Mouse (Mus musculus) liver, embryonic 15.5 days (tissue): Measurements from ENCODE around the gene Vegfc. TPM values are rescaled to one million over a fixed set of nuclear protein-coding genes. Genes with fewer than 3 reads are reported as not detected.
A peak's percentile ranks its signal among the peaks of the same experiment; 100 is the strongest.

Source experiments
- ATAC-seq: fragments of 200-750 bp; cut with Nextera tagmentation; 2 replicates; pipeline ENCODE4 v1.8.0; 2017; ENCODE audit warnings: moderate number of reproducible peaks, mild to moderate bottlenecking, moderate library complexity; ENCODE audit not compliant: insufficient read depth
- H3K27ac ChIP-seq: fragments of 300-500 bp; sonication (generic); replicated peaks from 2 replicates; pipeline ENCODE4 v1.5.1; 2015; ENCODE audit warnings: mild to moderate bottlenecking, inconsistent platforms
- H3K27me3 ChIP-seq: fragments of 300-500 bp; sonication (generic); 2 replicates; pipeline ENCODE4 v1.6.1; 2015; ENCODE audit warnings: mild to moderate bottlenecking, inconsistent platforms
- H3K36me3 ChIP-seq: fragments of 300-500 bp; sonication (generic); replicated peaks from 2 replicates; pipeline ENCODE4 v1.6.1; 2015; ENCODE audit warnings: moderate library complexity, mild to moderate bottlenecking, inconsistent platforms
- H3K4me1 ChIP-seq: fragments of 300-500 bp; sonication (generic); replicated peaks from 2 replicates; pipeline ENCODE4 v1.6.1; 2015; ENCODE audit warnings: inconsistent platforms
- H3K4me2 ChIP-seq: fragments of 300-500 bp; sonication (generic); 2 replicates; pipeline ENCODE4 v1.6.1; 2015; ENCODE audit warnings: moderate library complexity, mild to moderate bottlenecking, inconsistent platforms
- H3K4me3 ChIP-seq: fragments of 300-500 bp; sonication (generic); replicated peaks from 2 replicates; pipeline ENCODE4 v1.5.1; 2015; ENCODE audit warnings: mild to moderate bottlenecking, inconsistent platforms
- H3K9ac ChIP-seq: fragments of 300-500 bp; sonication (generic); 2 replicates; pipeline ENCODE4 v1.6.1; 2015; ENCODE audit warnings: moderate library complexity, mild to moderate bottlenecking, inconsistent platforms
- H3K9me3 ChIP-seq: fragments of 300-500 bp; sonication (generic); replicated peaks from 2 replicates; pipeline ENCODE4 v1.6.1; 2016; ENCODE audit warnings: inconsistent platforms
- WGBS: fragments of 180-500 bp; shearing (Covaris S2); methylation state at CpG from one replicate; pipeline ENCODE4 v1.1.7; 2015; ENCODE audit warnings: mixed read lengths; ENCODE audit not compliant: insufficient replicate concordance; 5-methylcytosine and 5-hydroxymethylcytosine counted together
- polyA plus RNA-seq: library from polyadenylated mRNA; unstranded; fragments of >200 nt; fragmentation: Nextera tagmentation; extraction: Ambion mirVana; gene quantifications from 2 replicates; pipeline ENCODE4 v1.2.1, GENCODE M21; 2015

Gene Vegfc
- polyA plus RNA-seq, result 1.8 and 2.0 TPM in 2 replicates

- Histone ChIP-seq H3K27me3 (peaks cover 31% of the 10 kb centered on the region), H3K4me1 (no peaks in the 10 kb centered on the region), H3K27ac (peak within 1 kb of the TSS; percentile 83), H3K9ac (peak within 1 kb of the TSS; percentile 39; the same call in 1 of the 2 replicates), H3K4me2 (peak within 1 kb of the TSS; percentile 59), H3K9me3 (no peaks in the 10 kb centered on the region), H3K36me3 (no peaks in the 10 kb centered on the region), H3K4me3 (peak within 1 kb of the TSS; percentile 59)
- peak; percentile 76 for ATAC-seq
- WGBS, result under 1% methylated on average over 77 of the region's 79 CpGs
These were observed at the start of gene Vegfc for GRCm38 (mm10) chr8:54077271-54078120. Vegfc (plus strand) TSS chr8:54077606.

- Histone ChIP-seq H3K9me3 (no peaks in the 10 kb centered on the region), H3K4me2 (no peak overlapping the region), H3K27ac (no peak overlapping the region), H3K4me1 (no peaks in the 10 kb centered on the region), H3K9ac (no peak overlapping the region), H3K4me3 (no peak overlapping the region), H3K36me3 (no peaks in the 10 kb centered on the region), H3K27me3 (no peaks in the 10 kb centered on the region)
- 58% methylated on average over 1 of the region's 1 CpGs for WGBS
- ATAC-seq, result no peak
These were observed 42.8 kb upstream of the Vegfc start for GRCm38 (mm10) chr8:54034584-54034983.

GRCm38 (mm10) chr8:54042601-54043000 lies 34.8 kb upstream of the Vegfc start:
- no peaks in the 10 kb centered on the region for H3K4me1 ChIP-seq
- H3K27ac ChIP-seq, result no peak overlapping the region
- no peak overlapping the region for H3K9ac ChIP-seq
- no peaks in the 10 kb centered on the region for H3K27me3 ChIP-seq
- 29% methylated on average over 1 of the region's 1 CpGs for WGBS
- H3K4me3 ChIP-seq, result no peak overlapping the region
- no peaks in the 10 kb centered on the region for H3K36me3 ChIP-seq
- no peaks in the 10 kb centered on the region for H3K9me3 ChIP-seq
- no peak overlapping the region for H3K4me2 ChIP-seq
- ATAC-seq, result no peak

GRCm38 (mm10) chr8:54043468-54043867 lies 33.9 kb upstream of the Vegfc start:
- Histone ChIP-seq H3K4me1 (no peaks in the 10 kb centered on the region), H3K27ac (no peak overlapping the region), H3K27me3 (no peaks in the 10 kb centered on the region), H3K36me3 (no peaks in the 10 kb centered on the region), H3K4me3 (no peak overlapping the region), H3K4me2 (no peak overlapping the region), H3K9me3 (no peaks in the 10 kb centered on the region), H3K9ac (no peak overlapping the region)
- ATAC-seq, result no peak
- 58% methylated on average over 1 of the region's 1 CpGs for WGBS

- no peak for ATAC-seq
These were observed 24.2 kb upstream of the Vegfc start for GRCm38 (mm10) chr8:54053210-54053609.

GRCm38 (mm10) chr8:54065492-54065891 lies 11.9 kb upstream of the Vegfc start:
- no peak for ATAC-seq
- no peaks in the 10 kb centered on the region for H3K9me3 ChIP-seq
- H3K4me1 ChIP-seq, result no peaks in the 10 kb centered on the region
- no peak overlapping the region for H3K27ac ChIP-seq
- H3K9ac ChIP-seq, result no peak overlapping the region
- no peaks in the 10 kb centered on the region for H3K27me3 ChIP-seq
- no peaks in the 10 kb centered on the region for H3K36me3 ChIP-seq
- H3K4me2 ChIP-seq, result no peak overlapping the region
- 36% methylated on average over 4 of the region's 4 CpGs for WGBS
- no peak overlapping the region for H3K4me3 ChIP-seq

More at GRCm38 (mm10) chr8:54053210-54053609, 24.2 kb upstream of the Vegfc start:
- H3K4me2 ChIP-seq, result no peak overlapping the region
- H3K27ac ChIP-seq, result no peak overlapping the region
- 23% methylated on average over 1 of the region's 1 CpGs for WGBS
- H3K27me3 ChIP-seq, result no peaks in the 10 kb centered on the region
- H3K9me3 ChIP-seq, result no peaks in the 10 kb centered on the region
- H3K36me3 ChIP-seq, result no peaks in the 10 kb centered on the region
- no peak overlapping the region for H3K9ac ChIP-seq
- H3K4me3 ChIP-seq, result no peak overlapping the region
- no peaks in the 10 kb centered on the region for H3K4me1 ChIP-seq

GRCm38 (mm10) chr8:54076301-54076700 lies 1.1 kb upstream of the Vegfc start:
- no peaks in the 10 kb centered on the region for H3K4me1 ChIP-seq
- H3K36me3 ChIP-seq, result no peaks in the 10 kb centered on the region
- H3K27me3 ChIP-seq, result peaks cover 31% of the 10 kb centered on the region
- ATAC-seq, result no peak
- no peak overlapping the region for H3K27ac ChIP-seq
- H3K4me2 ChIP-seq, result peak overlapping the region; percentile 59
- H3K4me3 ChIP-seq, result peak overlapping the region; percentile 59
- 50% methylated on average over 1 of the region's 1 CpGs for WGBS
- no peaks in the 10 kb centered on the region for H3K9me3 ChIP-seq
- H3K9ac ChIP-seq, result no peak overlapping the region

- peak overlapping the region; percentile 59 for H3K4me2 ChIP-seq
- WGBS, result 1% methylated on average over 21 of the region's 28 CpGs
- H3K36me3 ChIP-seq, result no peaks in the 10 kb centered on the region
- ATAC-seq, result peak; percentile 75
- no peaks in the 10 kb centered on the region for H3K9me3 ChIP-seq
- H3K27ac ChIP-seq, result peak overlapping the region; percentile 83
- H3K27me3 ChIP-seq, result peaks cover 31% of the 10 kb centered on the region
- H3K4me1 ChIP-seq, result no peaks in the 10 kb centered on the region
- peak overlapping the region; percentile 59 for H3K4me3 ChIP-seq
- H3K9ac ChIP-seq, result peak overlapping the region; percentile 39; the same call in 1 of the 2 replicates
These were observed 575 bp upstream of the Vegfc start for GRCm38 (mm10) chr8:54076791-54077270.

- peak overlapping the region; percentile 83 for H3K27ac ChIP-seq
- H3K36me3 ChIP-seq, result no peaks in the 10 kb centered on the region
- H3K4me3 ChIP-seq, result peak overlapping the region; percentile 59
- no peak for ATAC-seq
- no peaks in the 10 kb centered on the region for H3K9me3 ChIP-seq
- peaks cover 31% of the 10 kb centered on the region for H3K27me3 ChIP-seq
- 5% methylated on average over 1 of the region's 1 CpGs for WGBS
- peak overlapping the region; percentile 59 for H3K4me2 ChIP-seq
- H3K9ac ChIP-seq, result no peak overlapping the region
- H3K4me1 ChIP-seq, result no peaks in the 10 kb centered on the region
These were observed 675 bp downstream of the Vegfc start for GRCm38 (mm10) chr8:54078121-54078440.

GRCm38 (mm10) chr8:54079001-54079400 lies 1.6 kb downstream of the Vegfc start:
- peaks cover 31% of the 10 kb centered on the region for H3K27me3 ChIP-seq
- no peak overlapping the region for H3K27ac ChIP-seq
- no peak overlapping the region for H3K9ac ChIP-seq
- H3K4me3 ChIP-seq, result no peak overlapping the region
- peak overlapping the region; percentile 27 for H3K4me2 ChIP-seq
- no peaks in the 10 kb centered on the region for H3K4me1 ChIP-seq
- no peaks in the 10 kb centered on the region for H3K9me3 ChIP-seq
- H3K36me3 ChIP-seq, result no peaks in the 10 kb centered on the region
- 12% methylated on average over 11 of the region's 11 CpGs for WGBS
- no peak for ATAC-seq

- Histone ChIP-seq H3K4me1 (no peaks in the 10 kb centered on the region), H3K9ac (no peak overlapping the region), H3K9me3 (no peaks in the 10 kb centered on the region), H3K27me3 (peaks cover 31% of the 10 kb centered on the region), H3K4me2 (no peak overlapping the region), H3K36me3 (no peaks in the 10 kb centered on the region), H3K4me3 (no peak overlapping the region), H3K27ac (no peak overlapping the region)
- no peak for ATAC-seq
These were observed 2.2 kb downstream of the Vegfc start for GRCm38 (mm10) chr8:54079601-54080000.
